Mouse (Mus musculus) gonadal fat pad, adult 2 months (tissue): ENCODE results near the gene Dalrd3. TPM values are rescaled to one million over a fixed set of nuclear protein-coding genes. Genes with fewer than 3 reads are reported as not detected.

Source experiments
- polyA plus RNA-seq: library from polyadenylated mRNA; depleted of rRNA; stranded (reverse); fragments of >200 nt; gene quantifications from 2 replicates; pipeline ENCODE4 v1.2.3, GENCODE M21; 2012; rRNA removed

The Dalrd3 gene
- polyA plus RNA-seq, 1 experiment: 214 TPM

Other genes with a start within 250 kb of the Dalrd3 start
- gene Gpx1, start 231.0 kb upstream of the Dalrd3 start, polyA plus RNA-seq: 823 and 905 TPM in 2 replicates
- gene Usp4, start 222.0 kb upstream of the Dalrd3 start, polyA plus RNA-seq: 66.8 and 69.5 TPM in 2 replicates
- 0.25 and 0.34 TPM in 2 replicates for gene 1700102P08Rik, start 177.1 kb upstream of the Dalrd3 start, polyA plus RNA-seq
- gene Ccdc36, start 141.4 kb upstream of the Dalrd3 start, polyA plus RNA-seq: 0.04 and 0.16 TPM in 2 replicates
- not detected in 2 replicates for gene BC048562, start 133.4 kb upstream of the Dalrd3 start, polyA plus RNA-seq
- 21.5 and 23.2 TPM in 2 replicates for gene Ccdc71, start 109.4 kb upstream of the Dalrd3 start, polyA plus RNA-seq
- 56.8 and 58.8 TPM in 2 replicates for gene Klhdc8b, start 108.3 kb upstream of the Dalrd3 start, polyA plus RNA-seq
- 174 and 220 TPM in 2 replicates for gene Lamb2, start 90.2 kb upstream of the Dalrd3 start, polyA plus RNA-seq
- gene Usp19, start 79.3 kb upstream of the Dalrd3 start, polyA plus RNA-seq: 150 and 161 TPM in 2 replicates
- gene Qars, start 62.2 kb upstream of the Dalrd3 start, polyA plus RNA-seq: 248 and 249 TPM in 2 replicates
- gene Qrich1, start 53.1 kb upstream of the Dalrd3 start, polyA plus RNA-seq: 92.2 and 108 TPM in 2 replicates
- 79.5 and 90.1 TPM in 2 replicates for gene Impdh2, start 9.6 kb upstream of the Dalrd3 start, polyA plus RNA-seq
- gene Ndufaf3, start 2.5 kb upstream of the Dalrd3 start, polyA plus RNA-seq: 49.3 and 63.1 TPM in 2 replicates
- gene Wdr6, start 8.9 kb downstream of the Dalrd3 start, polyA plus RNA-seq: 48.1 and 59.1 TPM in 2 replicates
- gene P4htm, start 27.8 kb downstream of the Dalrd3 start, polyA plus RNA-seq: 9.5 and 11.4 TPM in 2 replicates
- 40.2 and 44.6 TPM in 2 replicates for gene Arih2, start 79.5 kb downstream of the Dalrd3 start, polyA plus RNA-seq
- gene Slc25a20, start 92.2 kb downstream of the Dalrd3 start, polyA plus RNA-seq: 29.2 and 30.0 TPM in 2 replicates
- gene Prkar2a, start 119.4 kb downstream of the Dalrd3 start, polyA plus RNA-seq: 18.3 and 18.9 TPM in 2 replicates
- 261 and 273 TPM in 2 replicates for gene Ip6k2, start 213.9 kb downstream of the Dalrd3 start, polyA plus RNA-seq
- gene Nckipsd, start 238.5 kb downstream of the Dalrd3 start, polyA plus RNA-seq: 43.0 and 46.4 TPM in 2 replicates